Mouse (Mus musculus) stomach, postnatal 0 days (tissue): ENCODE measurements at regions not wholly inside any gene's neighbourhood (a gene's known extent, or its start where the extent isn't known, plus 50 kb on each side); places are given as distances from the start of the nearest gene placed in this dataset.

Source experiments
- CTCF ChIP-seq: IDR thresholded peaks from 2 replicates; pipeline ENCODE4 v1.5.1; 2016; ENCODE audit warnings: antibody characterized with exemption, low read depth, mild to moderate bottlenecking, moderate library complexity
- EP300 ChIP-seq: optimal IDR thresholded peaks from 2 replicates; pipeline ENCODE3; 2016; ENCODE audit warnings: antibody characterized with exemption

DNA sequence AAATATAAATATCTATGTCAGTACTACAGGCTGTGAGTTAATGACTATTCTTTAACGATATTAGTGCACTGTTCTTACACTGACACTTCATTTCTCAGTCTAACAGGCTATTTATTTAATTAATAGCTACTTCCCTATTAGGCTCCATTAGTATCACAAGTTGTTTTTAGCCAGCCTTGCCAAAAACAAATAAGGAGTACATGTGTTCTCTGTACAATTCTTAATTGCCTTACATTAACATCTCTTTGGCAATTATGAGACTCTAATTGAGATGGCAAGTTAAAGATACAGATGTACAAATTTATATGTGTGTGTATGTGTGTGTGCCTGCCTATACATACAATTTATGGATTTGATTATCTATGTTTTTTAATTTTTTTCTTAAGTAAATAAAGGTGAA is 67.1 kb upstream of the Spaca1 start:
- TF ChIP-seq CTCF (no peak), EP300 (no peak)
